Mouse (Mus musculus): ENCODE results near the gene Vmn1r59. TPM values are rescaled to one million over a fixed set of nuclear protein-coding genes. Genes with fewer than 3 reads are reported as not detected.

Vmn1r59 gene
- total RNA-seq (2023), result not detected

DNA sequence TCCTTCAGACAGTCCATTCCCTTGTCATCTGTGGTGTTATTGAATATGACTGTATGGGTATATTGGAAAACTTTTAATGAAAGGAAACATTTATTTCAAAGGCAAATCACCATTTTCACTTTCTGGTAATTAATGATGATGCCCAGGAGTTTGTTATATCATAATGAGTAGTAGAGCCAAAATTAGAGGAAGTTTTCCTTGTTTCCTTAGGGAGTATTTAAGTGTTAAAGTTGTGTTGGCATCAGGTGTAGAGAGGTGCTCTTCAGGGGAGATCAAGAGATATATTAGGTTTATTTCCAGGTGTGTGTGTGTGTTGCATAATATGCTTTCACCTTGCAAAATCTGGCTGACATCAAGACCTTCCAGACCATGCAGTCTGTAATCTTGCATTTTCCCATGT is at the start of gene Vmn1r59:
TSS of gene Vmn1r59 (minus strand) at position 101 of the 400 bp plus-strand sequence.

DNA sequence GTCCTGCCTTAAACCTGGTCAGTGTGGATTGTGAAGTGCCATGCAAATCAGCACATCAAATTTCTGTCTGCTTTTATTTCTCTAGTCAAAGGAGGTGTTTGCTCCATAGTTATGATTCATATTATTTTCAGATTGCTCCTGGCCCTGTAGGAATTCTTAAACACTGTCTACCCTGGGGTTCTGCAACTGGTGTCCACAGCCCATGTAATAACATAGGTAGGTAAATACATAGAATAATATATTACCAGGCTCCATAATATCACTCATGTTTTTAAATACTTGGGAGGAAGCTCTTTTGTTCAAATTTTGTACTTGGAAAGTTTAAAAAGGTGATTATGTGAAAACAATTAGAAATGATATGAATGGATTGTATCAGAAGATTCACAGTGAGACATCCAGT is 37.3 kb upstream of the Vmn1r59 start, which contains the start of gene Vmn2r28:
TSS of gene Vmn2r28 (minus strand) at position 101 of the 400 bp plus-strand sequence.

DNA sequence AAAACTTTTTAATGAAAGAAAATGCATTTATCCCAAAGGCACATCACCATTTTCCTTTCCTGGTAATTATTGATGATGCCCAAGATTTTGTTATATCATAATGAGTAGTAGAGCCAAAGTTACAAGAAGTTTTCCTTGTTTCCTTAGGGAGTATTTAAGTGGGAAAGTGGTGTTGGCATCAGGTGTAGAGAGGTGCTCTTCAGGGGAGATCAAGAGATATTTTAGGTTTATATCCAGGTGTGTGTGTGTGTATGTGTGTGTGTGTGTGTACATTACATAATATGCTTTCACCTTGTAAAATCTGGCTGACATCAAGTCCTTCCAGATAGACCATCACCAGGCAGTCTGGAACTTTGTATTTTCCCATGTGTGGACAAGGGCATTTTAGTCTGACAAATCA is 43.3 kb downstream of the Vmn1r59 start, which contains the start of gene Vmn1r58:
TSS of gene Vmn1r58 (minus strand) at position 101 of the 400 bp plus-strand sequence.

Other genes with a start within 250 kb of the Vmn1r59 start
- not detected for gene Vmn1r57, start 238.3 kb downstream of the Vmn1r59 start, total RNA-seq (2023)
- gene Gm5065, start 106.2 kb downstream of the Vmn1r59 start, total RNA-seq (2023), result not detected
- gene Nlrp2, start 105.7 kb downstream of the Vmn1r59 start, total RNA-seq (2023), result not detected
- not detected for gene Vmn1r58, start 43.4 kb downstream of the Vmn1r59 start, total RNA-seq (2023)
- not detected for gene Vmn2r28, start 37.2 kb upstream of the Vmn1r59 start, total RNA-seq (2023)
- not detected for gene Vmn1r60, start 90.5 kb upstream of the Vmn1r59 start, total RNA-seq (2023)
- not detected for gene Vmn1r61, start 156.5 kb upstream of the Vmn1r59 start, total RNA-seq (2023)
- gene Vmn1r62, start 216.9 kb upstream of the Vmn1r59 start, total RNA-seq (2023), result not detected

Measured in CD4-positive naive resting alpha-beta T cell, adult 57 days (primary cell).